Mouse (Mus musculus) limb, embryonic 12.5 days (tissue): ENCODE measurements around the gene Man1c1. TPM values are rescaled to one million over a fixed set of nuclear protein-coding genes. Genes with fewer than 3 reads are reported as not detected.

Experiments
- ATAC-seq: fragments of 200-750 bp; cut with Nextera tagmentation; 2 replicates; pipeline ENCODE4 v1.8.0; 2017; ENCODE audit warnings: low read depth, moderate TSS enrichment; ENCODE audit not compliant: insufficient number of reproducible peaks, insufficient read depth, low FRiP score, low TSS enrichment
- H3K27ac ChIP-seq: fragments of 300-500 bp; sonication (generic); 2 replicates; pipeline ENCODE4 v1.5.1; 2016; ENCODE audit warnings: mild to moderate bottlenecking, moderate library complexity
- H3K27me3 ChIP-seq: fragments of 300-500 bp; sonication (generic); 2 replicates; pipeline ENCODE4 v1.6.1; 2016; ENCODE audit warnings: mild to moderate bottlenecking, moderate library complexity
- H3K36me3 ChIP-seq: fragments of 300-500 bp; sonication (generic); 2 replicates; pipeline ENCODE4 v1.6.1; 2016; ENCODE audit warnings: mild to moderate bottlenecking, moderate library complexity
- H3K4me1 ChIP-seq: fragments of 300-500 bp; sonication (generic); replicated peaks from 2 replicates; pipeline ENCODE4 v1.6.1; 2016
- H3K4me2 ChIP-seq: fragments of 300-500 bp; sonication (generic); 2 replicates; pipeline ENCODE4 v1.6.1; 2016; ENCODE audit warnings: mild to moderate bottlenecking, moderate library complexity
- H3K4me3 ChIP-seq: fragments of 300-500 bp; sonication (generic); replicated peaks from 2 replicates; pipeline ENCODE4 v1.5.1; 2016; ENCODE audit warnings: mild to moderate bottlenecking
- H3K9ac ChIP-seq: fragments of 300-500 bp; sonication (generic); replicated peaks from 2 replicates; pipeline ENCODE4 v1.6.1; 2016; ENCODE audit warnings: mild to moderate bottlenecking, moderate library complexity
- H3K9me3 ChIP-seq: fragments of 300-500 bp; sonication (generic); 2 replicates; pipeline ENCODE4 v1.6.1; 2016; ENCODE audit warnings: mild to moderate bottlenecking, moderate library complexity
- WGBS: fragments of 180-500 bp; shearing (Covaris S2); methylation state at CpG from one replicate; pipeline ENCODE4 v1.1.7; 2016; 5-methylcytosine and 5-hydroxymethylcytosine counted together
- microRNA-seq: library from miRNA; unstranded; fragments of <30 nt; microRNA quantifications from one replicate; pipeline ENCODE4, GENCODE M21; 2017
- polyA plus RNA-seq: library from polyadenylated mRNA; unstranded; fragments of >200 nt; fragmentation: Nextera tagmentation; extraction: Ambion mirVana; gene quantifications from 2 replicates; pipeline ENCODE4 v1.2.1, GENCODE M21; 2016

Man1c1 gene
- polyA plus RNA-seq, 1 experiment from 2014 or later: 2.9 TPM

GRCm38 (mm10) chr4:134517719-134518118, 186.4 kb downstream of the Man1c1 start:
- H3K9me3 ChIP-seq: no peaks in the 10 kb centered on the region
- H3K27ac ChIP-seq: no peak overlapping the region
- no peak overlapping the region for H3K4me3 ChIP-seq
- H3K4me1 ChIP-seq: peaks cover 5% of the 10 kb centered on the region
- H3K4me2 ChIP-seq: no peak overlapping the region
- peaks cover 27% of the 10 kb centered on the region for H3K36me3 ChIP-seq
- ATAC-seq: no peak
- no peak overlapping the region for H3K9ac ChIP-seq
- 89% methylated on average over 10 of the region's 10 CpGs for WGBS
- no peaks in the 10 kb centered on the region for H3K27me3 ChIP-seq

GRCm38 (mm10) chr4:134516981-134517380, 187.1 kb downstream of the Man1c1 start:
- whole genome bisulfite sequencing: 89% methylated on average over 8 of the region's 8 CpGs
- Histone ChIP-seq H3K4me3 (no peak overlapping the region), H3K27me3 (no peaks in the 10 kb centered on the region), H3K27ac (no peak overlapping the region), H3K4me1 (peaks cover 9% of the 10 kb centered on the region), H3K36me3 (peaks cover 20% of the 10 kb centered on the region), H3K4me2 (no peak overlapping the region), H3K9me3 (no peaks in the 10 kb centered on the region), H3K9ac (no peak overlapping the region)
- no peak for ATAC-seq

GRCm38 (mm10) chr4:134515614-134516013, 188.5 kb downstream of the Man1c1 start:
- Histone ChIP-seq H3K4me2 (no peak overlapping the region), H3K27ac (no peak overlapping the region), H3K9me3 (no peaks in the 10 kb centered on the region), H3K27me3 (no peaks in the 10 kb centered on the region), H3K4me1 (peaks cover 15% of the 10 kb centered on the region), H3K36me3 (peaks cover 7% of the 10 kb centered on the region), H3K4me3 (no peak overlapping the region), H3K9ac (no peak overlapping the region)
- no peak for ATAC-seq
- 79% methylated on average over 7 of the region's 7 CpGs for WGBS

- H3K9me3 ChIP-seq: no peaks in the 10 kb centered on the region
- no peak for ATAC-seq
- H3K27me3 ChIP-seq: no peaks in the 10 kb centered on the region
- H3K4me2 ChIP-seq: no peak overlapping the region
- no peak overlapping the region for H3K4me3 ChIP-seq
- no peaks in the 10 kb centered on the region; the same call in 1 of the 2 replicates for H3K36me3 ChIP-seq
- peaks cover 15% of the 10 kb centered on the region for H3K4me1 ChIP-seq
- no peak overlapping the region for H3K9ac ChIP-seq
- H3K27ac ChIP-seq: no peak overlapping the region
- 87% methylated on average over 11 of the region's 11 CpGs for WGBS
These were observed 189.7 kb downstream of the Man1c1 start for GRCm38 (mm10) chr4:134514309-134514930.

- Histone ChIP-seq H3K27ac (no peak overlapping the region; the same call in 1 of the 2 replicates), H3K4me3 (peak overlapping the region; percentile 27), H3K27me3 (no peaks in the 10 kb centered on the region), H3K36me3 (no peaks in the 10 kb centered on the region; the same call in 1 of the 2 replicates), H3K9me3 (no peaks in the 10 kb centered on the region), H3K9ac (peak overlapping the region; percentile 44; the same call in 1 of the 2 replicates), H3K4me2 (peak overlapping the region; percentile 48), H3K4me1 (peaks cover 15% of the 10 kb centered on the region)
- ATAC-seq: no peak
- WGBS: 19% methylated on average over 15 of the region's 15 CpGs
These were observed 191.3 kb downstream of the Man1c1 start for GRCm38 (mm10) chr4:134512798-134513197.

- ATAC-seq: no peak
- no peaks in the 10 kb centered on the region for H3K9me3 ChIP-seq
- peak overlapping the region; percentile 88 for H3K4me2 ChIP-seq
- H3K4me1 ChIP-seq: peaks cover 15% of the 10 kb centered on the region
- peak overlapping the region; percentile 64 for H3K4me3 ChIP-seq
- no peaks in the 10 kb centered on the region for H3K27me3 ChIP-seq
- H3K27ac ChIP-seq: no peak overlapping the region
- H3K9ac ChIP-seq: no peak overlapping the region; the same call in 1 of the 2 replicates
- H3K36me3 ChIP-seq: no peaks in the 10 kb centered on the region; the same call in 1 of the 2 replicates
- 78% methylated on average over 6 of the region's 6 CpGs for WGBS
These were observed 192.4 kb downstream of the Man1c1 start for GRCm38 (mm10) chr4:134511730-134512129.

Small RNAs within 50 kb of the gene (microRNA-seq; reads per million reads assigned to microRNA genes)
- gene Mir6403: not detected

Other genes starting within 250 kb of the Man1c1 start
- 2,166 and 2,360 TPM in 2 replicates for gene Stmn1, start 236.0 kb downstream of the Man1c1 start, polyA plus RNA-seq
- gene Paqr7, start 207.6 kb downstream of the Man1c1 start, polyA plus RNA-seq: 2.4 and 2.9 TPM in 2 replicates
- 15.8 and 16.5 TPM in 2 replicates for gene Aunip, start 193.3 kb downstream of the Man1c1 start, polyA plus RNA-seq
- 118 TPM in 2 replicates for gene Mtfr1l, start 168.9 kb downstream of the Man1c1 start, polyA plus RNA-seq
- 14.7 and 47.6 TPM in 2 replicates for gene Selenon, start 152.1 kb downstream of the Man1c1 start, polyA plus RNA-seq
- gene Ldlrap1, start 63.7 kb upstream of the Man1c1 start, polyA plus RNA-seq: 21.7 and 23.3 TPM in 2 replicates
- 59.0 and 60.7 TPM in 2 replicates for gene Maco1, start 149.1 kb upstream of the Man1c1 start, polyA plus RNA-seq
- 7.8 TPM in 2 replicates for gene Rhd, start 160.2 kb upstream of the Man1c1 start, polyA plus RNA-seq
- 156 and 159 TPM in 2 replicates for gene Tmem50a, start 210.7 kb upstream of the Man1c1 start, polyA plus RNA-seq
- gene Rsrp1, start 219.3 kb upstream of the Man1c1 start, polyA plus RNA-seq: 510 and 528 TPM in 2 replicates
- gene Syf2, start 226.6 kb upstream of the Man1c1 start, polyA plus RNA-seq: 72.9 and 73.8 TPM in 2 replicates